Mouse (Mus musculus) midbrain, postnatal 0 days (tissue): ENCODE measurements around the gene Nr0b2. TPM values are rescaled to one million over a fixed set of nuclear protein-coding genes. Genes with fewer than 3 reads are reported as not detected.
A peak's percentile ranks its signal among the peaks of the same experiment; 100 is the strongest.

Experiments
- ATAC-seq: fragments of 200-750 bp; cut with Nextera tagmentation; 2 replicates; pipeline ENCODE4 v1.8.0; 2017; ENCODE audit warnings: moderate number of reproducible peaks, mild to moderate bottlenecking, moderate TSS enrichment, moderate library complexity; ENCODE audit not compliant: low FRiP score
- DNase-seq: peaks from one replicate; pipeline ENCODE4 v3.0.0-alpha.2; 2015; ENCODE audit warnings: low spot score
- H3K27ac ChIP-seq: fragments of 300-500 bp; sonication (generic); 2 replicates; pipeline ENCODE4 v1.5.1; 2014; ENCODE audit warnings: low read depth, mild to moderate bottlenecking, low read length, mixed read lengths
- H3K27me3 ChIP-seq: fragments of 300-500 bp; sonication (generic); 2 replicates; pipeline ENCODE4 v1.6.1; 2014; ENCODE audit warnings: low read length, control low read depth, mixed read lengths; ENCODE audit not compliant: insufficient read depth
- H3K36me3 ChIP-seq: fragments of 300-500 bp; sonication (generic); 2 replicates; pipeline ENCODE4 v1.6.1; 2014; ENCODE audit warnings: low read length, control low read depth, mixed read lengths; ENCODE audit not compliant: insufficient read depth
- H3K4me1 ChIP-seq: fragments of 300-500 bp; sonication (generic); 2 replicates; pipeline ENCODE4 v1.6.1; 2014; ENCODE audit warnings: mild to moderate bottlenecking, control low read depth, antibody characterized with exemption, low read length, mixed read lengths; ENCODE audit not compliant: insufficient read depth
- H3K4me2 ChIP-seq: fragments of 300-500 bp; sonication (generic); 2 replicates; pipeline ENCODE4 v1.6.1; 2014; ENCODE audit warnings: low read depth, mild to moderate bottlenecking, low read length, mixed read lengths; ENCODE audit not compliant: poor library complexity, severe bottlenecking
- H3K4me3 ChIP-seq: fragments of 300-500 bp; sonication (generic); 2 replicates; pipeline ENCODE4 v1.5.1; 2014; ENCODE audit warnings: low read depth, mild to moderate bottlenecking, low read length, moderate library complexity
- H3K9ac ChIP-seq: fragments of 300-500 bp; sonication (generic); replicated peaks from 2 replicates; pipeline ENCODE4 v1.6.1; 2014; ENCODE audit warnings: mild to moderate bottlenecking, low read length, moderate library complexity, mixed read lengths; ENCODE audit not compliant: poor library complexity, severe bottlenecking
- H3K9me3 ChIP-seq: fragments of 300-500 bp; sonication (generic); 2 replicates; pipeline ENCODE4 v1.6.1; 2016; ENCODE audit warnings: low read length, control low read depth
- CTCF ChIP-seq: IDR thresholded peaks from 2 replicates; pipeline ENCODE4 v1.5.1; 2016; ENCODE audit warnings: antibody characterized with exemption, mild to moderate bottlenecking
- WGBS: fragments of 180-500 bp; shearing (Covaris S2); extraction: QIAGEN DNeasy Blood & Tissue Kit; methylation state at CpG from one replicate; pipeline ENCODE4 v1.1.7; 2014; 5-methylcytosine and 5-hydroxymethylcytosine counted together
- polyA plus RNA-seq: library from polyadenylated mRNA; unstranded; fragments of >200 nt; fragmentation: Nextera tagmentation; extraction: Ambion mirVana; gene quantifications from 2 replicates; pipeline ENCODE4 v1.2.1, GENCODE M21; 2015
- total RNA-seq: library from RNA; depleted of rRNA; stranded (reverse); fragments of >200 nt; gene quantifications from 2 replicates; pipeline ENCODE4 v1.2.3, GENCODE M21; 2014

Gene Nr0b2
- total and polyA plus RNA-seq, 2 experiments from 2014 or later: not detected

GRCm38 (mm10) chr4:133570066-133570466 is 16.9 kb downstream of the Nr0b2 start:
- no peak for DNase-seq
- H3K4me1 ChIP-seq: no peaks in the 10 kb centered on the region
- ATAC-seq: no peak
- WGBS: 62% methylated on average over 10 of the region's 10 CpGs
- H3K4me3 ChIP-seq: no peak overlapping the region
- no peaks in the 10 kb centered on the region for H3K36me3 ChIP-seq
- H3K9ac ChIP-seq: no peak overlapping the region
- H3K27ac ChIP-seq: no peak overlapping the region
- TF ChIP-seq CTCF: no peak
- no peaks in the 10 kb centered on the region for H3K9me3 ChIP-seq
- no peaks in the 10 kb centered on the region for H3K27me3 ChIP-seq
- H3K4me2 ChIP-seq: no peak overlapping the region

GRCm38 (mm10) chr4:133574070-133574842 is 21.1 kb downstream of the Nr0b2 start, which contains the start of gene Gpatch3:
Gpatch3 (plus strand) TSS chr4:133574745.
- peak; percentile 45 for TF ChIP-seq CTCF
- WGBS: 5% methylated on average over 44 of the region's 44 CpGs

GRCm38 (mm10) chr4:133574843-133575202 is 21.6 kb downstream of the Nr0b2 start:
- Histone ChIP-seq H3K27me3 (no peaks in the 10 kb centered on the region), H3K4me1 (no peaks in the 10 kb centered on the region), H3K36me3 (peaks cover 18% of the 10 kb centered on the region), H3K9me3 (no peaks in the 10 kb centered on the region), H3K4me2 (peak overlapping the region; percentile 93), H3K4me3 (peak overlapping the region; percentile 96), H3K9ac (peak overlapping the region; percentile 77), H3K27ac (peak overlapping the region; percentile 44)
- DNase-seq: no peak
- no peak for TF ChIP-seq CTCF
- 2% methylated on average over 36 of the region's 41 CpGs for WGBS
- ATAC-seq: peak; percentile 3; the same call in 1 of the 2 replicates

More at GRCm38 (mm10) chr4:133574070-133574842, 21.1 kb downstream of the Nr0b2 start, which contains the start of gene Gpatch3:
- H3K4me2 ChIP-seq: peak within 1 kb of the TSS; percentile 93
- H3K9ac ChIP-seq: peak within 1 kb of the TSS; percentile 77
- no peaks in the 10 kb centered on the region for H3K27me3 ChIP-seq
- peaks cover 12% of the 10 kb centered on the region for H3K36me3 ChIP-seq
- no peaks in the 10 kb centered on the region for H3K4me1 ChIP-seq
- DNase-seq (peak; percentile 97), ATAC-seq (peak; percentile 89)
- no peaks in the 10 kb centered on the region for H3K9me3 ChIP-seq
- H3K4me3 ChIP-seq: peak within 1 kb of the TSS; percentile 96
- peak within 1 kb of the TSS; percentile 79 for H3K27ac ChIP-seq

- Histone ChIP-seq H3K9ac (no peak overlapping the region), H3K4me3 (no peak overlapping the region), H3K4me1 (no peaks in the 10 kb centered on the region), H3K9me3 (no peaks in the 10 kb centered on the region), H3K27ac (no peak overlapping the region), H3K4me2 (no peak overlapping the region), H3K36me3 (peaks cover 38% of the 10 kb centered on the region), H3K27me3 (no peaks in the 10 kb centered on the region)
- DNase-seq (no peak), ATAC-seq (no peak)
- 65% methylated on average over 12 of the region's 12 CpGs for WGBS
- no peak for TF ChIP-seq CTCF
These were observed 24.8 kb downstream of the Nr0b2 start for GRCm38 (mm10) chr4:133577983-133578382.

GRCm38 (mm10) chr4:133583690-133584058 is 30.5 kb downstream of the Nr0b2 start:
- TF ChIP-seq CTCF: no peak
- H3K27me3 ChIP-seq: no peaks in the 10 kb centered on the region
- peaks cover 52% of the 10 kb centered on the region for H3K36me3 ChIP-seq
- peak overlapping the region; percentile 60 for H3K4me3 ChIP-seq
- no peaks in the 10 kb centered on the region for H3K9me3 ChIP-seq
- H3K9ac ChIP-seq: peak overlapping the region; percentile 83
- peak overlapping the region; percentile 92 for H3K27ac ChIP-seq
- peak overlapping the region; percentile 100 for H3K4me2 ChIP-seq
- ATAC-seq: peak; percentile 41; the same call in 1 of the 2 replicates
- no peak for DNase-seq
- WGBS: 57% methylated on average over 6 of the region's 6 CpGs
- no peaks in the 10 kb centered on the region; the same call in 1 of the 2 replicates for H3K4me1 ChIP-seq
